Mouse (Mus musculus): ENCODE results near the gene Nek8. TPM values are rescaled to one million over a fixed set of nuclear protein-coding genes. Genes with fewer than 3 reads are reported as not detected.

The Nek8 gene
- polyA plus RNA-seq, 1 experiment from 2014 or later = 10.2 TPM

- Histone ChIP-seq H3K36me3 (peaks cover 39% of the 10 kb centered on the region), H3K4me1 (peaks cover 36% of the 10 kb centered on the region), H3K27me3 (replicated peaks) (no peaks in the 10 kb centered on the region), H3K9ac (peak overlapping the region; percentile 100), H3K9me3 (no peaks in the 10 kb centered on the region), H3K27ac (peak overlapping the region; percentile 92), H3K4me2 (replicated peaks) (peak overlapping the region; percentile 78), H3K4me3 (peak overlapping the region; percentile 99)
- under 1% methylated on average over 22 of the region's 22 CpGs for WGBS
- ATAC-seq (ENCODE audit: low FRiP score, low read depth) = peak; percentile 57
These were observed 12.5 kb downstream of the Nek8 start for GRCm38 (mm10) chr11:78163681-78164603.

GRCm38 (mm10) chr11:78163045-78163444 is 13.4 kb downstream of the Nek8 start:
- Histone ChIP-seq H3K9me3 (no peaks in the 10 kb centered on the region), H3K4me3 (peak overlapping the region; percentile 99), H3K27ac (peak overlapping the region; percentile 92; the same call in 1 of the 2 replicates), H3K4me1 (peaks cover 36% of the 10 kb centered on the region), H3K9ac (peak overlapping the region; percentile 100), H3K36me3 (peaks cover 48% of the 10 kb centered on the region), H3K4me2 (replicated peaks) (peak overlapping the region; percentile 78), H3K27me3 (replicated peaks) (no peaks in the 10 kb centered on the region)
- 77% methylated on average over 2 of the region's 2 CpGs for WGBS
- no peak for ATAC-seq (ENCODE audit: low FRiP score, low read depth)

GRCm38 (mm10) chr11:78162504-78162903 is 14.0 kb downstream of the Nek8 start:
- WGBS = 35% methylated on average over 6 of the region's 6 CpGs
- Histone ChIP-seq H3K27ac (no peak overlapping the region), H3K36me3 (peaks cover 54% of the 10 kb centered on the region), H3K9ac (peak overlapping the region; percentile 100), H3K4me3 (peak overlapping the region; percentile 99), H3K27me3 (replicated peaks) (no peaks in the 10 kb centered on the region), H3K9me3 (no peaks in the 10 kb centered on the region), H3K4me2 (replicated peaks) (peak overlapping the region; percentile 78), H3K4me1 (peaks cover 36% of the 10 kb centered on the region)
- no peak for ATAC-seq (ENCODE audit: low FRiP score, low read depth)

GRCm38 (mm10) chr11:78161968-78162367 is 14.5 kb downstream of the Nek8 start:
- H3K27ac ChIP-seq = no peak overlapping the region
- peak overlapping the region; percentile 78 for H3K4me2 ChIP-seq (replicated peaks)
- no peak overlapping the region for H3K4me3 ChIP-seq
- H3K4me1 ChIP-seq = peaks cover 36% of the 10 kb centered on the region
- no peaks in the 10 kb centered on the region for H3K9me3 ChIP-seq
- no peak overlapping the region for H3K9ac ChIP-seq
- peaks cover 56% of the 10 kb centered on the region for H3K36me3 ChIP-seq
- no peaks in the 10 kb centered on the region for H3K27me3 ChIP-seq (replicated peaks)
- 72% methylated on average over 4 of the region's 4 CpGs for WGBS
- no peak for ATAC-seq (ENCODE audit: low FRiP score, low read depth)

GRCm38 (mm10) chr11:78161169-78161568 is 15.3 kb downstream of the Nek8 start:
- 93% methylated on average over 14 of the region's 14 CpGs for WGBS
- Histone ChIP-seq H3K27me3 (replicated peaks) (no peaks in the 10 kb centered on the region), H3K4me3 (no peak overlapping the region), H3K9me3 (no peaks in the 10 kb centered on the region), H3K27ac (no peak overlapping the region), H3K4me1 (peaks cover 32% of the 10 kb centered on the region), H3K9ac (no peak overlapping the region), H3K36me3 (peaks cover 56% of the 10 kb centered on the region), H3K4me2 (replicated peaks) (no peak overlapping the region)
- no peak for ATAC-seq (ENCODE audit: low FRiP score, low read depth)

- Histone ChIP-seq H3K36me3 (peaks cover 60% of the 10 kb centered on the region), H3K4me2 (replicated peaks) (no peak overlapping the region), H3K27ac (no peak overlapping the region), H3K9ac (no peak overlapping the region), H3K9me3 (no peaks in the 10 kb centered on the region), H3K4me1 (peaks cover 27% of the 10 kb centered on the region), H3K4me3 (no peak overlapping the region), H3K27me3 (replicated peaks) (no peaks in the 10 kb centered on the region)
- WGBS = 91% methylated on average over 3 of the region's 3 CpGs
- ATAC-seq (ENCODE audit: low FRiP score, low read depth) = no peak
These were observed 15.8 kb downstream of the Nek8 start for GRCm38 (mm10) chr11:78160675-78161074.

GRCm38 (mm10) chr11:78160171-78160570 is 16.3 kb downstream of the Nek8 start:
- 91% methylated on average over 18 of the region's 18 CpGs for WGBS
- no peak for ATAC-seq (ENCODE audit: low FRiP score, low read depth)
- H3K9me3 ChIP-seq = no peaks in the 10 kb centered on the region
- H3K27me3 ChIP-seq (replicated peaks) = no peaks in the 10 kb centered on the region
- 0 out of 2 replicates have a peak overlapping the region, but pooled peaks have one; percentile 3 for H3K4me3 ChIP-seq
- peaks cover 61% of the 10 kb centered on the region for H3K36me3 ChIP-seq
- H3K4me2 ChIP-seq (replicated peaks) = no peak overlapping the region
- H3K27ac ChIP-seq = no peak overlapping the region
- H3K4me1 ChIP-seq = peaks cover 25% of the 10 kb centered on the region
- H3K9ac ChIP-seq = no peak overlapping the region

GRCm38 (mm10) chr11:78159557-78159956 is 16.9 kb downstream of the Nek8 start:
- Histone ChIP-seq H3K27ac (no peak overlapping the region), H3K27me3 (replicated peaks) (no peaks in the 10 kb centered on the region), H3K4me3 (no peak overlapping the region), H3K36me3 (peaks cover 67% of the 10 kb centered on the region), H3K9ac (no peak overlapping the region), H3K4me1 (peaks cover 25% of the 10 kb centered on the region), H3K4me2 (replicated peaks) (no peak overlapping the region), H3K9me3 (no peaks in the 10 kb centered on the region)
- no peak for ATAC-seq (ENCODE audit: low FRiP score, low read depth)
- 83% methylated on average over 7 of the region's 7 CpGs for WGBS

GRCm38 (mm10) chr11:78159096-78159495 is 17.4 kb downstream of the Nek8 start:
- 30% methylated on average over 2 of the region's 2 CpGs for WGBS
- H3K9me3 ChIP-seq = no peaks in the 10 kb centered on the region
- H3K36me3 ChIP-seq = peaks cover 72% of the 10 kb centered on the region
- H3K27ac ChIP-seq = no peak overlapping the region
- peaks cover 25% of the 10 kb centered on the region for H3K4me1 ChIP-seq
- H3K27me3 ChIP-seq (replicated peaks) = no peaks in the 10 kb centered on the region
- no peak overlapping the region for H3K4me3 ChIP-seq
- ATAC-seq (ENCODE audit: low FRiP score, low read depth) = peak; percentile 22; the same call in 1 of the 2 replicates
- no peak overlapping the region for H3K4me2 ChIP-seq (replicated peaks)
- no peak overlapping the region for H3K9ac ChIP-seq

- H3K9me3 ChIP-seq = no peaks in the 10 kb centered on the region
- H3K4me2 ChIP-seq (replicated peaks) = no peak overlapping the region
- H3K9ac ChIP-seq = no peak overlapping the region
- no peak overlapping the region for H3K27ac ChIP-seq
- 79% methylated on average over 6 of the region's 6 CpGs for WGBS
- peaks cover 78% of the 10 kb centered on the region for H3K36me3 ChIP-seq
- no peak overlapping the region for H3K4me3 ChIP-seq
- H3K27me3 ChIP-seq (replicated peaks) = no peaks in the 10 kb centered on the region
- peaks cover 13% of the 10 kb centered on the region; the same call in 1 of the 2 replicates for H3K4me1 ChIP-seq
- no peak for ATAC-seq (ENCODE audit: low FRiP score, low read depth)
These were observed 20.2 kb downstream of the Nek8 start for GRCm38 (mm10) chr11:78156156-78156699.

- Histone ChIP-seq H3K36me3 (peaks cover 78% of the 10 kb centered on the region), H3K9ac (no peak overlapping the region)
- no peak for ATAC-seq (ENCODE audit: low FRiP score, low read depth)
These were observed 20.8 kb downstream of the Nek8 start for GRCm38 (mm10) chr11:78155674-78156073.

GRCm38 (mm10) chr11:78153778-78154177 is 22.7 kb downstream of the Nek8 start:
- no peak overlapping the region for H3K4me3 ChIP-seq

More at GRCm38 (mm10) chr11:78155674-78156073, 20.8 kb downstream of the Nek8 start:
- H3K27me3 ChIP-seq (replicated peaks) = no peaks in the 10 kb centered on the region
- WGBS = 71% methylated on average over 5 of the region's 5 CpGs
- no peaks in the 10 kb centered on the region for H3K9me3 ChIP-seq
- H3K4me2 ChIP-seq (replicated peaks) = no peak overlapping the region
- no peak overlapping the region for H3K27ac ChIP-seq
- no peak overlapping the region for H3K4me3 ChIP-seq
- peaks cover 13% of the 10 kb centered on the region; the same call in 1 of the 2 replicates for H3K4me1 ChIP-seq

More at GRCm38 (mm10) chr11:78153778-78154177, 22.7 kb downstream of the Nek8 start:
- peaks cover 77% of the 10 kb centered on the region for H3K36me3 ChIP-seq
- WGBS = 85% methylated on average over 13 of the region's 13 CpGs
- H3K4me2 ChIP-seq (replicated peaks) = no peak overlapping the region
- peaks cover 11% of the 10 kb centered on the region; the same call in 1 of the 2 replicates for H3K4me1 ChIP-seq
- ATAC-seq (ENCODE audit: low FRiP score, low read depth) = no peak
- H3K9me3 ChIP-seq = no peaks in the 10 kb centered on the region
- no peak overlapping the region for H3K27ac ChIP-seq
- no peaks in the 10 kb centered on the region for H3K27me3 ChIP-seq (replicated peaks)
- H3K9ac ChIP-seq = no peak overlapping the region
